Mouse (Mus musculus) right cerebral cortex, postnatal 10 days (tissue): ENCODE data around the gene Tmc4.
A peak's percentile ranks its signal among the peaks of the same experiment; 100 is the strongest.

ENCODE experiments used
- DNase-seq, 2 experiments: peaks; one replicate each; pipeline ENCODE4 v3.0.0; 2021; ENCODE audit warnings: low spot score in 2 of 2

The Tmc4 gene

DNA sequence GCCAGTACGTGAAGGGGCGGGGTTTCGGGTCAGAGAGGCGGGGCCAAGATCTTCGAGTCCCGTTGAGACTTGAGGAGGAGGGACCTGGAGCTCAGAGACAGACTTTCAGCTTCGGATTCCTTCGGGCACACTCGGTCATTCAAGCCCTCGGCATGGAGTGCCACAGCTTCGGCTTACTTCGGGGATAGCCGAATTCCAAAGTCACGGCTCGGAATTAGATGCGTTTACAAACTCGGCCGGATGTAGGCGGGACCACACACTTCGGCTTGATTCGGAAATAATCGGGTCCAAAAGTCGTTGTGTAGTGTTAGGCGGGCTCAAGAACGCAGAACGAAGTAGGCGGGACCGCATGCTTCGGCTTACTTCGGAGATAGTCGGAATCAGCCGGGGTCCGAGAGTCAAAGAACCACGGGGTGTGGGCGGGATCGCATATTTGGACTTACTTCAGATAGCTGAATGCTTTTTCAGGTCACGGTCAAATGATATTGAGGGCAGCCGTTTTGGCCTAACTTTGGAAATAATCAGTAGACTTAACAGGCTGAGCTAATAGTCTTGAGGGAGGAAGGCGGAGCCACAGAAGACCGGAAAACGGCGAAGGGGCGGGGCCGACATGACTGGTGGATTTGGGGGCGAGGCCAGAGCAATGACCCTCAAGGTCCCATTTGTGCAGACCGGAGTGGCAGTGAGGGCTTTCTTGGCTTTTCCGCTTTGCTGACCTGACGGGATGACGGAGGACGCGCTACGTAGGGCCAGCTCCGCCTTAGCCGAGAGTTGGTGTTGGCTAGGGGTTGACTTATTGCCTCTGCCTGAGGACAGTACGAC, 15.8 kb upstream of the Tmc4 start, which contains the start of gene Mboat7:
Gene Mboat7, minus strand, starts transcription at position 537 of the 822 bp plus-strand sequence.
- peak; percentile 99 for DNase-seq

DNA sequence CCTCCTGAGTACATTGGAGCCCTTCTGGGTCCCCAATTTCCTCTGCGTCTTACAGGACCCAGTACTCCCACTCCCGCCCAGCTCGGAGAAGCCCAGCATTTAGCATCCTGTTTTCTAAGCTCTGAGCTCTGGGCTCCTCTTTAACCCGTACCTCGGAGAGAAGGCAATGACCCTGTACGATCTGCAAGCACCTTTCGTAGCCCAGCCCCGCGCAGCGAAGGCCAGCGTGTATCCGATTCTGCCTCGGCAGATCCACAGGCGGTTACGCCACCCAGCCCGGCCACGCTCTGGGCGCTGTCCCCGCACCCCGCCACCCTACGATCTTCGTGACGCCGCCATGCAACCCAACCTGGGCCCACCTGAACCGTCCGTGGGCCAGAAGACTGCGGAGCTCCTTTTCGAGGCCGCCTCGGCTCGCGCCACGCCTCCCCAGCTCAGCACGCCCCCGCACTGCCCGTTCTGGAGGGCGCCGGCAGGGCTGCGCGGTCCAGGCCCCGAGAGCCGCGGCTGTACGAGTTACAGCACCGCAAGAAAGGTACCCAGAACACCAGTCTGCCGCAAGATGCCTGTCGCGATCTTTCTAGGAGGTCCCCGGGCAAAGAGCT, 15.1 kb upstream of the Tmc4 start, which contains the start of gene Tsen34:
Gene Tsen34, plus strand, starts transcription at position 482 of the 605 bp plus-strand sequence.
- no peak for DNase-seq

- no peak for DNase-seq
Measured at GRCm38 (mm10) chr7:3691919-3692318, 14.6 kb upstream of the Tmc4 start.

GRCm38 (mm10) chr7:3685400-3686187, 8.2 kb upstream of the Tmc4 start:
- DNase-seq, result no peak

DNA sequence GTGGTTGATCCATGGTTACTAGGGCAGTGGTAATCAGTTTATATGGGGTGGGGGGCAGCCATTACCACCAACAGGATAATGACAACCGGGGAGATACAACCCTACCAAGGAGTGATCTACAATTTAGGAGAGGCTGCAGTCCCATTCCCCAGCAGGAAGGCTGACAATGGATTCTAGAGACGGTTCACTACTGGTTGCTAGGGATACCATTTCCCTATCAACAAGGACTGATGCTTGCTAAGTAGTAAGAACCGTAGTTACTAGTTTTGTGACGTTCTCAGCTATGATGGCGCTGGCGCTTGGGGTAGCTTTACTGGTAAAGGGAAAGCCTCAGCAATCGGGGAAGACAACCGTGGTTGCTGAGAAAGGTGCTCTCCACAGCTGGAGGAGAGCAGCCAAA, 7.3 kb upstream of the Tmc4 start:
- no peak for DNase-seq

GRCm38 (mm10) chr7:3683908-3684550, 6.7 kb upstream of the Tmc4 start:
- DNase-seq, result peak in 1 of 2 experiments; percentile 58

DNA sequence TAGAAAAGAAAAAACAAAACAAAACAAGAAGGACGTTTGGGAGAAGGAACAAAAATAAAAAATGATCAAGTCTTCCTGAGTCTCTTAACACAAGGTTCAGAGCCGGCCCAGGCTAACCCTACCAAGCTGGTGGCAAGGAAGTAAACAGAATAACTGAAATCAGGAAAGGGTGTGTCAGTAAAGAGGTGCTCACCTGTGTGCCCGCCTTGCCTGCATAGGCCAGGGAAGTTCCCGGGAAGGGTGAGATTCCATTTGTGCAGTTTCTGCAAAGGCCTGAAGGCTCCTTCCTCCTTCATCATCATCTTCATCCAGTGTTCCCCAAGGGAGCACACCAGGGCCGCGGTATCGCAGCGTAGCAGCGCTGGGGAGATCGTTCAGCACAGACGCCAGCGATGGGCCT, 982 bp downstream of the Tmc4 start:
- DNase-seq, result no peak

DNA sequence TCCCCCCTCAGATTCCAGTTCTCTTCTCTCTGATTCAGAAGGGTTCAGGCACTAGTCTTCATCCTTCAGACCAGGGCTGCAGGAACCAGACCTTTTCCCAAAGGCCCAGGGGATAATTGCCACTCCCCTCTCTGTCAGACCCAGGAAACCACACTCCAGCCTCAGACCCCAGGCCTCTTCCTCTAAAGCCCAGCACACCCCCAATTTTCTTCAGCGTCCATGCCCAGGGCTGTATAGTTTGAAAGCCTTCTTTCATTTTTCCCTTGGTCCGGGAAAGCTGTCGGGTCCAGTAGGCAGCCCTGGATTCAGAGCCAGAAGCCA, 2.2 kb downstream of the Tmc4 start:
- DNase-seq, result no peak

DNA sequence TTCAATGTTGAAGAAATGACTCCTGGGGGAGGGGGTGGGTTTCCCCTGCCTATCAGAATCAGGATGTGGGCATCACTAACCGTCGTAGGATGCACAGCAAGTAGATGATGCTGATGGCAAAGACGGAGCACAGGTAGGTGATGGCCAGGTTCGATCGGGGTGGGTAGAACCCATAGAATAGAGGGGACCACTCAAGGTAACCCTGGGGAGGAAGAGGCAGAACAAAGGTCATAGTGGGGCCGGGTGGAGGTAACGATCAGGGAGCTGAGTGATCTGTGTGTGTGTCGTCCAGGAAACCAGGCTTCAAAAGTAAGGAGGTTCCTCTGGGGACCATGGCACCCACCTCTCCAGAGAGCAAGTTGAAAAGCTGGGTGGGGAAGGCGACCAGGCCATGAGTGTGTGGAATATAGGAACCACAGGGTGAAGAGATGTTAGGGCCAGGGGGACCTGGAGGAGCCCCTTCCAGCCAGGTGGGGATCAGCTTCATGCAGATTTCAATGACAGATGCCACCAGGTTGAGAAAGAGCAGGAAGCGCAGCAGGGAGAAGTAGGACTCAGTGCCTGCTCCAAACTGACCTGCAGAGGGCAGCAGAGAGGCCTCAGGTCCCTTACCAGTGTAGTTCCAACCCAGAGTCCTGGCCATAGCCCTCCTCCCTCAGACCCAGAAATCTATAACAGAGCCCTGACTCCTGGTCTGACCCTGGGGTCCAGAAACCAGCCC, 2.7 kb downstream of the Tmc4 start:
- peak; percentile 82 to 90 for DNase-seq

GRCm38 (mm10) chr7:3666921-3667391, 10.4 kb downstream of the Tmc4 start:
- DNase-seq, result no peak

GRCm38 (mm10) chr7:3665215-3666114, 11.9 kb downstream of the Tmc4 start, which contains the start of gene Leng1:
TSS of gene Leng1 (minus strand) at chr7:3665840.
- peak; percentile 98 to 99 for DNase-seq

DNA sequence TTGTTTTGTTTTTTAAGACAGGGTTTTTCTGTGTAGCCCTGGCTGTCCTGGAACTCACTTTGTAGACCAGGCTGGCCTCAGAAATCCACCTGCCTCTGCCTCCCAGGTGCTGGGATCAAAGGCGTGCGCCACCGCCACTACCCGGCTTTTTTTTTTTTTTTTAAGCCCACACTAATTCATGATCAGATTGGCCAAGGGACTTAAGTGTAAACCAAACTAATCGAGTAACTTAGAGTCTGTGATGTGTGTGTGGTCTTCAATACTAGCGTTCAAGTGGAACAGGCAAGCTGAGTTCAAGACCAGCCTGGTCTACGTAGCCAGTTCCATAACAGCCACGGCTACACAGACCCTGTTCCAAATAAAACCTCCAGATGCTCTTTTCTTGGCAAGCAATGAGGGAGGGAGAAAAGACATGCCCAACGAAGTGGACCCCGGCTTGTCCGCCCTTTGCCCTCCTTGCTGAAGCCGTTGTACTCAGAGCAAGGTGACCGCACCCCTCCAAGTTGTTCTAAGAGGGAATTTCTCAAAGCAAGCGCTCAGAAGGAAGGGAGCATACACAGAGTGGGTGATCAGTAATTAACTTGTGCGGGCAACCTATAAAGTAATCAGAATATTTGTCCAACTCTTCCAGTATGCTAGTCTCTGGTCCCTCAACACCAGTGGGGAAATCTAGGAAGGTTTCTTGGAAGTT, 12.7 kb downstream of the Tmc4 start:
- no peak for DNase-seq

- no peak for DNase-seq
Measured at GRCm38 (mm10) chr7:3658578-3658977, 18.8 kb downstream of the Tmc4 start.

DNA sequence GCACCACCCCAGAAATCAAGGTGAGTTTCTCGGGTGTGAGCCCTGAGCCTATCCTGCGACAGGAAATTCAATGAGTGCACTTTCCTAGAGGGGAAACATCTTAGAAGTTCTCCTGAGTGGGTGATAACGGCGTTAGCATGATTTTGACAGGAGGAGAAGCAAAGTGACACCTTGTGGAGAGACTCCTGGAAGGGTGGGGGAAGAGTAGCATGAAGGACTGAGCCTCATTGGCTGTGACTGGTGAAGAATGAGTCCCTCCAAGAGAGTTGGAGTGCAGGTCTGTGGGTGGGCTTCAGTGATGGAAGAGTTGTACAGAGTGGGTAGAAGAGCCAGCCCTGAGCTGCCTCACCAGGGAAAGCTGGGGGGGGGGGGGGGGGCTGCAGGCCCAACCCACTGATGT, 20.4 kb downstream of the Tmc4 start:
- DNase-seq, result no peak

DNA sequence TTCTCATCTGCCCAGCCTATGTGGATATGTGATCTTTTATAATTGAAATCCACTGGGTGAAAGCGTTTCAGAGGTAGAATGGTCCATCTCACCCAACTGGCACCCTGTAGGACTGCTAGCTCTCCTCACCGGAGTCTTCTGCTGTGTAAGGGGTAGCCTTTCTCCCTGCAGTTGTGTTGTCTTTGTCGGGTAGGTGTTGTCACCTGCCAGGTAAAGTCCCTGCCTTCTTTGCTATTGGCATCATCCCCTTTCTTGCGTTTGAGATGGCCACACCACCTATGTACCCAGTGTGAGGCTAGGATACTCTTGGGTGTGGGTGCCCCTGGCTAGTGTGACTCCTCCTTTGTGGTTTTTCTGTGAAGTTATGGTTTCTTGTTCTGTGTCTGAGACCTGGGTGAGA, 30.7 kb downstream of the Tmc4 start:
- DNase-seq, result no peak

DNA sequence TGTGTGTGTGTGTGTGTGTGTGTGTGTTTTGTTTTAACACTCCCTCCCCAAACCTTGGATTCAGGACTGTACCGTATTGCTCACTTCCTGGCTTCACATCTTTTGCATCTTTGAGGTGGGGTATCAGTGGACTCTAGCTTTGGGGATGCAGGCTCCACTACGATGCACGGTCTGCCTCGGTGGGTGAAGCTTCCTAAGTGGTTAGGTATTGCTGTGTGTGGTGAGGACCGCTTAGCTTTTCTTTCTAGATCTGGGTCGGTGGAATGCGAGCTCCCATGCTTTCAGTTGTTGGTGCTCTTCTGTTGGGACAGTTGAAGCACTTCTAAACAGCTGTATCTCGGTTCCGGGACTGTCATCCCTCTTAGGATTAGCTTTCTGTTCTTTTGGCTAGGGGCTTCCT, 31.2 kb downstream of the Tmc4 start:
- DNase-seq, result no peak

- peak in 1 of 2 experiments; percentile 57 for DNase-seq
Measured at GRCm38 (mm10) chr7:3645488-3646025, 31.8 kb downstream of the Tmc4 start.

- peak; percentile 99 to 100 for DNase-seq
Measured at GRCm38 (mm10) chr7:3644672-3645487, 32.5 kb downstream of the Tmc4 start, which contains the start of gene Cnot3. TSS of gene Cnot3 (plus strand) at chr7:3645268.
